Mouse (Mus musculus) kidney, embryonic 16.5 days (tissue): ENCODE data around the gene Tap2. TPM values are rescaled to one million over a fixed set of nuclear protein-coding genes. Genes with fewer than 3 reads are reported as not detected.
A peak's percentile ranks its signal among the peaks of the same experiment; 100 is the strongest.

ENCODE experiments used
- ATAC-seq: fragments of 200-750 bp; cut with Nextera tagmentation; 2 replicates; pipeline ENCODE4 v1.8.0; 2017; ENCODE audit warnings: moderate TSS enrichment; ENCODE audit not compliant: low FRiP score, low TSS enrichment
- H3K27ac ChIP-seq: fragments of 300-500 bp; sonication (generic); 2 replicates; pipeline ENCODE4 v1.5.1; 2014; ENCODE audit warnings: low read length
- H3K27me3 ChIP-seq: fragments of 300-500 bp; sonication (generic); 2 replicates; pipeline ENCODE4 v1.6.1; 2014; ENCODE audit warnings: low read length, control low read depth, mixed read lengths; ENCODE audit not compliant: insufficient read depth
- H3K36me3 ChIP-seq: fragments of 300-500 bp; sonication (generic); 2 replicates; pipeline ENCODE4 v1.6.1; 2014; ENCODE audit warnings: low read length, control low read depth, mixed read lengths; ENCODE audit not compliant: insufficient read depth
- H3K4me1 ChIP-seq: fragments of 300-500 bp; sonication (generic); 2 replicates; pipeline ENCODE4 v1.6.1; 2014; ENCODE audit warnings: low read length, control low read depth, mixed read lengths; ENCODE audit not compliant: insufficient read depth
- H3K4me2 ChIP-seq: fragments of 300-500 bp; sonication (generic); replicated peaks from 2 replicates; pipeline ENCODE4 v1.6.1; 2014; ENCODE audit warnings: low read depth, low read length
- H3K4me3 ChIP-seq: fragments of 300-500 bp; sonication (generic); 2 replicates; pipeline ENCODE4 v1.5.1; 2014; ENCODE audit warnings: mild to moderate bottlenecking, low read length
- H3K9ac ChIP-seq: fragments of 300-500 bp; sonication (generic); replicated peaks from 2 replicates; pipeline ENCODE4 v1.6.1; 2014; ENCODE audit warnings: low read length
- H3K9me3 ChIP-seq: fragments of 300-500 bp; sonication (generic); 2 replicates; pipeline ENCODE4 v1.6.1; 2016; ENCODE audit warnings: low read length, control low read depth
- WGBS: fragments of 180-500 bp; shearing (Covaris S2); extraction: QIAGEN DNeasy Blood & Tissue Kit; methylation state at CpG from one replicate; pipeline ENCODE4 v1.1.7; 2014; 5-methylcytosine and 5-hydroxymethylcytosine counted together
- polyA plus RNA-seq: library from polyadenylated mRNA; unstranded; fragments of >200 nt; fragmentation: Nextera tagmentation; extraction: Ambion mirVana; gene quantifications from 2 replicates; pipeline ENCODE4 v1.2.1, GENCODE M21; 2015

The Tap2 gene
- polyA plus RNA-seq, 1 experiment from 2014 or later: 5.8 TPM

DNA sequence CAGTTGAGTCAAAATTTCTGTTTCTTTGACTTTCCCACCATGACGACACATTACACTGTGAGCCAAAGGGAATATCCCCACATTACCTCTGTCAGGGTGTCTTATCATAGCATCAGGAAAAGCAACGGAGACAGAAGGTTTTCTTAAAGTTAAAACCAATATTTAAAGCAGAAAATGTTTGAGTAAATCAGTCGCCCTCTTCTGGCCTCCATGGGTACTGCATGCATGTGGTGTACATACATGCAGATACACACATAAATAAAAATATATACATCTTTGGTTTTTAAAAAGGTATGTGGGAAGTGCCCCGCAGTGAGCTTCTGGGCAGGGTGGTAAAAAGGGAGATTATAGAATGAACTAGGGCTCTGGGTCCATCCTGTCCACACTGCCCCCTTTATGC lies 26.1 kb upstream of the Tap2 start:
- H3K36me3 ChIP-seq: no peaks in the 10 kb centered on the region
- no peaks in the 10 kb centered on the region for H3K4me1 ChIP-seq
- H3K4me3 ChIP-seq: no peak overlapping the region
- no peak overlapping the region for H3K9ac ChIP-seq
- H3K27me3 ChIP-seq: no peaks in the 10 kb centered on the region
- no peak overlapping the region for H3K27ac ChIP-seq
- ATAC-seq: no peak
- 64% methylated on average over 4 of the region's 4 CpGs for WGBS
- peaks cover 11% of the 10 kb centered on the region; the same call in 1 of the 2 replicates for H3K9me3 ChIP-seq
- H3K4me2 ChIP-seq: no peak overlapping the region

GRCm38 (mm10) chr17:34179019-34179418 lies 24.3 kb upstream of the Tap2 start:
- H3K36me3 ChIP-seq: no peaks in the 10 kb centered on the region
- 53% methylated on average over 6 of the region's 6 CpGs for WGBS
- H3K9me3 ChIP-seq: peaks cover 6% of the 10 kb centered on the region; the same call in 1 of the 2 replicates
- no peak for ATAC-seq
- no peak overlapping the region for H3K27ac ChIP-seq
- H3K4me3 ChIP-seq: no peak overlapping the region
- H3K4me2 ChIP-seq: no peak overlapping the region
- 0 out of 2 replicates have a peak, but pooled peaks cover 3% of the 10 kb centered on the region for H3K27me3 ChIP-seq
- H3K9ac ChIP-seq: no peak overlapping the region
- no peaks in the 10 kb centered on the region for H3K4me1 ChIP-seq

GRCm38 (mm10) chr17:34179913-34180859 lies 23.1 kb upstream of the Tap2 start:
- H3K27ac ChIP-seq: no peak overlapping the region
- peaks cover 6% of the 10 kb centered on the region; the same call in 1 of the 2 replicates for H3K9me3 ChIP-seq
- no peak overlapping the region for H3K9ac ChIP-seq
- no peak overlapping the region for H3K4me2 ChIP-seq
- H3K4me1 ChIP-seq: no peaks in the 10 kb centered on the region
- H3K27me3 ChIP-seq: 0 out of 2 replicates have a peak, but pooled peaks cover 6% of the 10 kb centered on the region
- H3K36me3 ChIP-seq: no peaks in the 10 kb centered on the region
- 70% methylated on average over 13 of the region's 13 CpGs for WGBS
- H3K4me3 ChIP-seq: no peak overlapping the region
- ATAC-seq: no peak

DNA sequence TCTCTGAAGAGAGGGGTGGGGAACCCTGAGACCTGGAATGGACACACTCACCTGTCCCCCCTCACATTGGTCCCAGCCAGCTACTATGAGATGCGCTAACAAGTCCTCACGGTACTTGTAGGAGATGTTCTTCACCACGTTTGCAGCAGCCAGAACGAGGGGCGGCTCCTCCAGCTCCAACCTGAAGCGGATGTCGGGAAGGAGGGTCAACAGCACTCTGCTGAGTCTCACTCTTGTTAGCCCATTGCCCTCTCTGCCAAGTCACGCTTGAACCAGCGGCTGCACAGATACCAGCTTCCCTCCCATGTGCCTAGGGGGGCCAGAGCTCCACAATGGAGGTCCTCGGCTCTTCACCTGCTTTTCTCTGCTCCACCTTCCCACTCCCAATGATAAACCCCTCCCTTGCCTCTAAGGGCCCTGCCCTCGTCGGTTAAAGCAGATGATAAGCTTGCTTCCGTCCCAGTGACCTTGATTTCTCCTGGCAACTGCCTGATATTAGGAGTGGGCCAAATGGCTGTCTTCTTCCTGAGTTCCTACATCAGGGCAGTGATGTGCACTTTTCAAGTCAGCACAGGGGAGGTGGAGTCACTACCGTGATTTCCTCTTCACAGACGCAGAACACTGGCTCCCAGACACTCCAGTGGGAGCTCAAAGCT lies 19.6 kb upstream of the Tap2 start:
- WGBS: 73% methylated on average over 15 of the region's 15 CpGs
- ATAC-seq: no peak
- no peak overlapping the region for H3K27ac ChIP-seq
- H3K9me3 ChIP-seq: no peaks in the 10 kb centered on the region
- H3K27me3 ChIP-seq: peaks cover 21% of the 10 kb centered on the region
- H3K9ac ChIP-seq: no peak overlapping the region
- H3K4me2 ChIP-seq: no peak overlapping the region
- H3K4me1 ChIP-seq: peaks cover 6% of the 10 kb centered on the region
- no peak overlapping the region for H3K4me3 ChIP-seq
- no peaks in the 10 kb centered on the region for H3K36me3 ChIP-seq

GRCm38 (mm10) chr17:34185526-34185925 lies 17.8 kb upstream of the Tap2 start:
- ATAC-seq: no peak
- no peak overlapping the region for H3K4me2 ChIP-seq
- H3K4me1 ChIP-seq: peaks cover 6% of the 10 kb centered on the region
- H3K9me3 ChIP-seq: no peaks in the 10 kb centered on the region
- H3K36me3 ChIP-seq: no peaks in the 10 kb centered on the region
- 88% methylated on average over 9 of the region's 9 CpGs for WGBS
- no peak overlapping the region for H3K27ac ChIP-seq
- no peak overlapping the region for H3K9ac ChIP-seq
- no peak overlapping the region for H3K4me3 ChIP-seq
- H3K27me3 ChIP-seq: peaks cover 24% of the 10 kb centered on the region

DNA sequence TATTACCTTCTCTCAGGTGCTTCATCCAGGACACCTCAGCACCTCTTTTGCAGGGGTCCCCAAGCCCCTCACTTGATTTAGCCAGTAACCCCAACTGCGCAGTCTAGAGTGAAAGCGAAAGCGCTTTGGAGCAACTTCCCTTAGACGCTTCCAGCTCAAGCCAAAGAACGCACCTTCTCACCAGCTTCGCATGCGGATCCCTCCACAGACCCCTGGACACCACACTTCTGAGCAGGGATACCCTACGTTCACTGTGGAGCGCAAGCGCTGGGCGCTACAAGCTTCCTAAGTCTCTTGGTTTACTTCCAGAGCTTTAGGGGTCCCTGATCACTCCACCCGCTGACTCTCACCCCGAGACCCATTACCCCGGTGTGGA lies 16.5 kb upstream of the Tap2 start:
- no peak; the same call in none of the 2 replicates for ATAC-seq
- Histone ChIP-seq H3K4me3 (peak overlapping the region; percentile 51), H3K9me3 (no peaks in the 10 kb centered on the region), H3K9ac (peak overlapping the region; percentile 61), H3K36me3 (no peaks in the 10 kb centered on the region), H3K27me3 (peaks cover 24% of the 10 kb centered on the region), H3K27ac (no peak overlapping the region), H3K4me1 (peaks cover 6% of the 10 kb centered on the region), H3K4me2 (peak overlapping the region; percentile 95)
- 6% methylated on average over 14 of the region's 14 CpGs for WGBS

DNA sequence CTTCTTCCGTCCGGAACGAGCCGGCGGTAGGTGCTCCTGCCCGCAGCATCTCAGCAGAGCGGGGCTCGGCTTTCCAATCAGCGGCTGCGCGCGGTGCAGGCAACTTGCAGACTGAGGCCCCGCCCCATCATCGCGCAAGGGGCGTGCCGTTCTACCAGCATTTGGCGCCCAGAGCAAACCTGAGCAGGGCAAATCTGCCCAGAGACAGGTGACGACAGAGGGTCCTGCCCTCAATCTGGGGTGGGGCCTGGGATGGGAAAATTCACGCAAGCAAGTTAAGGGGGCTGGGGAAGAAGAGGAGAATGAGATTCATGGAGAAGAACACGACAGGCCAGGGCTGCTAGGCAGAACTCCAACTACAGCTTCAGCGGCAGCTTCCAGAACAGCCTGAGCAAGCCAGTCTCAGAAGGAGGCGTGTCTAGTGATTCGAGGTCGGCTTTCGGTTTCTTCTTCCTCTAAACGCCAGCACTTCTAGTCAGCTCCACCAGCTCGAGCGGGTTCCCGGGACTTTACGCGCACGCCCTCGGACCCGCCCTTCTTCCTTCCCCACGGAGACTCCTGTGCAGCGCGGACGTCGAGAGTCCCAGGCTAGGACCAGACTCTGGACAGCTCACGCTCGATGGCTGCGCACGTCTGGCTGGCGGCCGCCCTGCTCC lies 15.9 kb upstream of the Tap2 start, which contains the start of the genes Tap1 and Psmb9:
Tap1 (plus strand) TSS at position 293 of the 656 bp plus-strand sequence.
Psmb9 (minus strand) TSS at position 504 of the 656 bp plus-strand sequence.
- WGBS: 0% methylated on average over 46 of the region's 46 CpGs
- no peaks in the 10 kb centered on the region for H3K36me3 ChIP-seq
- H3K27ac ChIP-seq: peak within 1 kb of the TSS; percentile 61; the same call in 1 of the 2 replicates
- peak within 1 kb of the TSS; percentile 61 for H3K9ac ChIP-seq
- H3K4me2 ChIP-seq: peak within 1 kb of the TSS; percentile 95
- no peaks in the 10 kb centered on the region for H3K9me3 ChIP-seq
- peak; percentile 97 for ATAC-seq
- peaks cover 26% of the 10 kb centered on the region for H3K27me3 ChIP-seq
- peak within 1 kb of the TSS; percentile 51 for H3K4me3 ChIP-seq
- H3K4me1 ChIP-seq: peaks cover 6% of the 10 kb centered on the region

GRCm38 (mm10) chr17:34188010-34188409 lies 15.3 kb upstream of the Tap2 start:
- peaks cover 6% of the 10 kb centered on the region for H3K4me1 ChIP-seq
- WGBS: 3% methylated on average over 20 of the region's 20 CpGs
- no peaks in the 10 kb centered on the region for H3K9me3 ChIP-seq
- H3K4me3 ChIP-seq: peak overlapping the region; percentile 51
- no peak for ATAC-seq
- peak overlapping the region; percentile 61 for H3K9ac ChIP-seq
- peaks cover 33% of the 10 kb centered on the region for H3K27me3 ChIP-seq
- no peaks in the 10 kb centered on the region for H3K36me3 ChIP-seq
- peak overlapping the region; percentile 95 for H3K4me2 ChIP-seq
- H3K27ac ChIP-seq: no peak overlapping the region

GRCm38 (mm10) chr17:34188986-34189385 lies 14.3 kb upstream of the Tap2 start:
- WGBS: 72% methylated on average over 6 of the region's 6 CpGs
- H3K27me3 ChIP-seq: peaks cover 39% of the 10 kb centered on the region
- no peak overlapping the region for H3K9ac ChIP-seq
- H3K36me3 ChIP-seq: no peaks in the 10 kb centered on the region
- no peak overlapping the region for H3K27ac ChIP-seq
- ATAC-seq: no peak
- H3K4me3 ChIP-seq: no peak overlapping the region
- no peaks in the 10 kb centered on the region for H3K9me3 ChIP-seq
- no peak overlapping the region for H3K4me2 ChIP-seq
- H3K4me1 ChIP-seq: peaks cover 6% of the 10 kb centered on the region
